Mouse (Mus musculus) lung, adult 10 weeks (tissue): ENCODE measurements around the gene Gbp6. TPM values are rescaled to one million over a fixed set of nuclear protein-coding genes. Genes with fewer than 3 reads are reported as not detected.

Experiments used
- polyA plus RNA-seq: library from polyadenylated mRNA; stranded (reverse); fragments of 350-450 nt; fragmentation: Illumina TruSeq; extraction: RNeasy Lipid Tissue Mini Kit (QIAGEN cat#74804); gene quantifications from one replicate; pipeline ENCODE4 v1.2.3, GENCODE M21; 2014; ENCODE audit warnings: low read depth, low replicate concordance; ENCODE audit not compliant: insufficient read depth

Gene Gbp6
- polyA plus RNA-seq, result 10.2 TPM

DNA sequence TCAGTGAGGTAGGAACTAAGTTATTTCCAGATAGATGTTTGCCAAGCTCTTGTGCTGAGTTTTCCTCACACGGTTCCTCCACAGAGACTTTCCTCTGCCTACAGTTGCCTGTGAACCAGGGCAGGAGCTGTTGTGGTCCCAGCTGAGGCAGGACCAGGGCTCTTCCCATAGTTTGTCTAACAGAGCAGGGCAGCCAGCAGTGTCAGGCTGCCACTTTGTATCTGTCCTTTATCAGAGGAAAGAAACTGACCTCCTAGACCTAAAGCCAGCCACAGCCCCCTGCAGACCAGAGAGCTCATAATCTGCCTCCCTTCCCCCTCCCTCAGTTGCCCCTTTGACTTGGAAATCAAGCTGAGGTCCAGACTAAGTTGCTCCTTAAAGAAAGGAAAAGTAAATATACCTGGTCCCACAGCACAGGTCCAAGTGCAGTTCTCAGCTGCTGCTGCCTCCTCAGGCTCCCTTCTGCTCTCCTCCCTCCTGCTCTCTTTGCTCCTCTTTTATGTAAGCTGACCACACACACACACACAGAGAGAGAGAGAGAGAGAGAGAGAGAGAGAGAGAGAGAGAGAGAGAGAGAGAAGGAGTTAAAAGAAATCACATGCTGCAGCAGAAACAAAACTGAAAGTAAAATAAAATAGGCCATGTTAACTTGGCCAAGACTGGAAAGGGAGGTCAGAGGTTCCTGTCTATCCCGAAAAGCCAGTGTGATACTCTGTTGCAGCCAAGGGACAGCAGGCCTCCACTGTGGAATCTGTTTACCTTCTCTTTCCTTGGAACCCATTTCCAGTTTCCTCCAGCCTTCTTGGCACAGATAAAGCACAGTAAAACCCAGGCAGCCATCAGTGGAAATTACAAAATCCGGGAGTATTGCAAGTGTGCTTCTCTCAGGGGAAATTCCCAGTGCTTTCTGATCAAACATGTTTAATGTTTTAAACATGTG is at the start of gene Gbp6, which contains the start of gene Gm43302:
Gene Gbp6 (minus strand): TSS at position 473 of the 940 bp plus-strand sequence.
Gene Gm43302 (minus strand): TSS at position 470 of the 940 bp plus-strand sequence.

DNA sequence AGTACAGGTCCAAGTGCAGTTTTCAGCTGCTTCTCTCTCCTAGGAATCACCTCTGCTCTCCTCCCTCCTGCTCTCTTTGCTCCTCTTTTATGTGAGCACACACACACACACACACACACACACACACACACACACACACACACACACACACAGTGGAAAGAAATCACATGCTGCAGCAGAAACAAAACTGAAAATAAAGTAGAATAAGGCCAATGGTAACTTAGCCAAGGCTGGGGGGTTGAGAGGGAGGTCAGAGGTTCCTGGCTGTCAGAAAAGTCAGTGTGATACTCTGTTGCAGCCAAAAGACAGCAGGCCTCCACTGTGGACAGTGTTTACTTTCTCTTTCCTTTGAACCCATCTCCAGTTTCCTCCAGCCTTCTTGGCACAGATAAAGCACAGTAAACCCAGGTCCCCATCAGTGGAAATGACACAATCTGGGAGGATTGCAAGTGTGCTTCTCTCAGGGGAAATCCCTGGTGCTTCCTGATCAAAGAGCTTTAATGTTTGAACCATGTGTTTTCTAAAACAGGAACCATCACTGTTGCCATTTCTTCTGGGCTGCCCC is 53.9 kb downstream of the Gbp6 start, which contains the start of gene Gbp10:
Gene Gbp10 (minus strand): TSS at position 51 of the 565 bp plus-strand sequence.

Other genes starting within 250 kb of the Gbp6 start
- gene Gbp9, start 154.2 kb downstream of the Gbp6 start, polyA plus RNA-seq, result 10.0 TPM
- gene Gbp8, start 154.2 kb downstream of the Gbp6 start, polyA plus RNA-seq, result 2.3 TPM
- 6.8 TPM for gene Gbp4, start 154.1 kb downstream of the Gbp6 start, polyA plus RNA-seq
- gene Gbp10, start 54.2 kb downstream of the Gbp6 start, polyA plus RNA-seq, result 0.73 TPM
- 0.28 TPM for gene Gm43302, start within 50 bp of the Gbp6 start, polyA plus RNA-seq
- gene Lrrc8b, start 122.1 kb upstream of the Gbp6 start, polyA plus RNA-seq, result 10.7 TPM
- 9.2 TPM for gene Lrrc8c, start 225.7 kb upstream of the Gbp6 start, polyA plus RNA-seq